Mouse (Mus musculus) megakaryocyte-erythroid progenitor cell, adult 5-6 weeks (primary cell): ENCODE measurements at regions not wholly inside any gene's neighbourhood (a gene's known extent, or its start where the extent isn't known, plus 50 kb on each side); places are given as distances from the start of the nearest gene placed in this dataset.
A peak's percentile ranks its signal among the peaks of the same experiment; 100 is the strongest.

Experiments
- ATAC-seq: replicated peaks from 2 replicates; pipeline ENCODE4 v1.8.0; 2016; ENCODE audit warnings: mild to moderate bottlenecking, inconsistent platforms; ENCODE audit not compliant: severe bottlenecking, poor library complexity, low FRiP score, low TSS enrichment

DNA sequence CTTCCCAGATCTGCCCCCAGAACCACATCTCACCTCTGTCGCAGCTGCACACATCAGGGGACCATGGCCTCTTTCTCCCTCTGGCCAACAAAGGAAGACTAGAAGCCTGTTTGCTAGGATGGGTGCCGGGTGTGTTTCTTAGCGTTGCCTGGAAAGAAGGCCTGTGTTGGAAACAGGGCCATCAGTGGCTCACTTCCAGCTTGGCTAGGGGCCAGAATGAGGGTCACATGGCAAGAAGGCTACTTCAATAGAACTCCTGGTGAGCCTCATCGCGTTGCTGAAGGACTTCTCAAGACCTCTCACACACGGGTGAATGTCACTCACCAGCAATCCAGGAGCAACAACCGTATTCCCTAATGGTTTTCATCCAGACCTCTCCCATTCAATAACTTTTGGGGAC, 115.0 kb downstream of the Tle3 start:
- ATAC-seq: no peak

DNA sequence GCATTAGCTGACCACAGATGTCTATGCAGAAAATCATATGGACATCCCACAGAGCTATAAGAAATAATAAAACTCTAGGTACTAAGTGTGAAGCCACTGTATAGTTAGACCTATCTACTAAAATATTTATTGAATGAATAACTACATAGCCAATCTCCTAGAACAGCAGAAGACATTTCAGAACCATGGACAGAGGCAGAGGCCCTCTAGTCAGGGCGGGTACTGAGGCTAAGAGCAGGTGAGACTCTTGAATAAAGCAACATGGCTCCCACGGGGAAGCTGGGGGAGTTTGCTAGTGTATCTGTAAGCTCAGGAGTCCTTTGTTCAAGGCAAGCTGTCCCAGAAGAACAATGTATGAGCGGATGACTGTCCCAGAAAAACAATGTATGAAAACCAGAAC, 112.2 kb downstream of the Tle3 start:
- ATAC-seq: peak; percentile 47; the same call in 1 of the 2 replicates

DNA sequence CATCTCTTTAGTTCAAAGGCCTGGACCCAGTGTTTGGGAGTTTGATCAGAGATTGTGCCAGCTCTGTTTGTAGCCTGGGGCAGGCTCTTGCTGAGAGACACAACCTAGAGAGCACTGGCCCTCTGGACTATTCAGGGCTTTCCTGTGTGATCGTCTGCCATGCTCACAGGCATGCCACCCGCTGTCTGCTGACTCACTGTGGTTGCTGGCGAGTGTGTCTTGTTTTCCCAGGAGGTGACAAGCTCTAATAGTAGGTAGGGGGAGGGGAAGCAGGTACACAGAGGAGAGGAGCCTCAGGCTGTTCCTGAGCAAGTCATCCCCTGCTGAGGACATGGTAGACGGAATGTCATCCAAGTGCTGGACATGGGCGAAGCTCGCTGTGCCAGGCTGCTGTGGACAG, 107.5 kb downstream of the Tle3 start:
- 0 out of 2 replicates have a peak, but pooled peaks have one; percentile 55 for ATAC-seq

DNA sequence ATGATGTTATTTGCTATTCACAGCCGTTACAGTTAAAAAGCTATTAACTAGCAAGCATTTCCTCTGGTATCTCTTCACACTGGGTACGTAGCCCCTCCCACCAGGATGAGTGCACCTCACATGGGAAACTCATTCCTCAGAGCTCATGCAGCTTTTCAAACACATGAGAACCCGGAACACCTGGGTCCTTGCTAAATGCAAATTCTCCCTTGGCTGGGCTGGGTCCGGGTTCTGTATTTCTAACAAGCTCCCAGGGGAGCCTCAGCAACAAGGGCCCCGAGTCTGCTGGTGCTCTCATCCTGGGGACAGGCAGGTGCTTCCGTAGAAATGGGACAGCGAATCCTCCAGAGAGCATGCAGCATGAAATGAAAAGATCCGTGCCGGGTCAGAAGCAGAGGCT, 106.7 kb downstream of the Tle3 start:
- no peak for ATAC-seq

DNA sequence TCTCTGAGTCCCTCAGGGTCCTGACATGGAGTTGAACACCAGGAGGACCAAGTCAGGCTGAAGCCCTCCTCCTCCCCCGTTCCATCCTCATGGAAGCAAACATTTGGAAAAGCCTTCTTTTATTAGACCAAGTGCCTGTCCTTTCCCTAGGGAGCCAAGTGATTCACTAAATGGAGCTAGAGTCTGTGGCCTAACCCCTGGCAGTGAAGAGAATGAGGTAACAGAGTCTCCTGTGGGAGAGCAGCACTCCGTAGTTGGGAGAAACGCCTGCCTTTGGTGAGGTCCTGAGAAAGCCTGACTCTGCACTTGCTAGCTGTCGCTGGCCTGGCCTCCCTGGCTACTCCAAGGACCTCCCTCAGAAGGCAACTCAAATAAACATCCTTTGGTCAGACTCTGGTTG, 104.2 kb downstream of the Tle3 start:
- ATAC-seq: no peak

DNA sequence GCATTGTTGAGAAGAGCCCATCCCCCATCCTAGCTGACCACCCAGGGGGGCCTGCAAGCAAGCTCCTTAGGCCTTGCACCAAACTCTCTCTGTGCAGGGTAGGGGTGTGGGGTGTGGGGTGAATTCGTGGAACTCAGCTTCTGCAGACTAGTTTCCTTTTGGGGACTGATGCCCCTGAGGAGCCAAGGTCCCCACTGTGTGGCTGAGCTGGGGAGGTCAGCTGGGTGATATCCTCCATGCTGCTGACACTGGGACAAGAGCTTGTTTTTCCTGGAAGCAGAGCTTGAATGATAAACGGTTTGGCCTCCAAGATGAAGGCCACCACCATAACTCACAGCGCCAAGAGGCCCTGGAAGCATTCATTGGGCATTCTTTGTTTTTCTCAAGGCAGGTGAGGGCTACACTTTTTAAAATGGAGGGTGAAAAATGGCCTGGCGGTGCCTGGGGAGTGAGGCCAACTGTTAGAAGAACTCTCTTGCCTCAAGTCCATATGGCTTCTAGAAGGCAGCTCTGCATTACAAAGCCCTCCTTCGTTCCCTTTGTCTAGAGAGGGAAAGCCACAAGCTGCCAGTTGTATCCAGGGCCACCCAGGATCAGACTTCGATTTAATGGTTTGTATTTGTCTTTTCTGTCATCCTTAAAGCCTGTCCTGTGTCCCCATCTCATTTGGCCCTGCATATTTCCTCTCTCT, 98.8 kb downstream of the Tle3 start:
- no peak for ATAC-seq

DNA sequence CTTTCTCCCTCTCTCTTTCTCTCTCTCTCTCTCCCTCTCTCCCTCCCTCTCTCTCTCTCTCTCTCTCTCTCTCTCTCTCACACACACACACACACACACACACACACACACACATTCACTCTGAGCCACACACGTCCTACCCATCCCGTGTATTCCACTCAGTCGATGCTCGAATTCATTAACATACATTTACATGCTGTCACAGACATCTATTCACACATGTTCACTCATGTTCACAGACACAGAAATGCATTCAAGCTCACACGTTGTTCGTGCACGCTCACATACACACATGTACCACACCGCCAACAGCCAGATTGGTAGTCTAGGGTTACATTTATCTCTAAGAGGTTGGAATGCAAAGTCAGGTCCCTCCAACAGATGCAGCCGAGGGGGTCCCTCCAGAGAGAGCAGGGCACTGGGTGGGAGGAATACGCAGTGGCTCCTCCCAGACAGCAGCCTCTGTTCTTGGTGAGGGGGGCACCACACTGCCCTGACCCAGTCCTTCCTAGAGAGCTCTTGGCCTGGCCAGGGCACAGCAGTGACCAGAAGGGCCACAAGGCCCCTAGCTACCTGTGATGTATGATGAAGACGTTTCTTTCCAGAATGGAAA, 96.8 kb downstream of the Tle3 start:
- ATAC-seq: no peak

DNA sequence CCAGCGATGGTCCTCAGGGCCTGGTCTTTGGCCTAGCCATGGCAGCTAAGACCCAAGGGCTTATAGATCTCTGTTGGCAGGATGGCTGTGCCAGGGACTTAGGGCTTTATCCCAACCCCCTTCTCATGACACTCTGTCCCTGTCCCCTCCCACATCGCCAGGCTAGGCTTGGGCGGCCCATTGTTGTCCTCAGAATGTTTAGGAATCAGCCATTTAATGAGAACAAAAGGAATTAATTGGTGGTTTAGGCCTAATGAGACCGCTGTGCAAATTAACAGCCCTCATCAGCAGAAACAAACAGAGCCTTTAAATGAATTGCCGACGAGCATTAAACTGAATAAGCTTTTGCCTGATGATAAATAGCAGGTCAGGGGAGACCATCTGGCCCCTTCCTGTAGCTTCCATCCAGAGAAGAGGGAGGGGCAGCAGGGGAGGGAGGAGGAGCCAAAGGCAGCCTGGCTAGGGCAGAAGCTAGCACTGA, 96.2 kb downstream of the Tle3 start:
- no peak for ATAC-seq
